Mouse (Mus musculus) gastrocnemius, postnatal 36 days (tissue): ENCODE measurements around the gene Mknk2. TPM values are rescaled to one million over a fixed set of nuclear protein-coding genes. Genes with fewer than 3 reads are reported as not detected.

ENCODE experiments used
- DNase-seq, 2 experiments: peaks; one replicate each; pipeline ENCODE4 v3.0.0; 2022
- intact Hi-C: fragments of 180-260 bp; cut with DNase I; formaldehyde crosslinking; loops from one replicate; pipeline ENCODE4 v1.15.1; 2025
- total RNA-seq, 2 experiments: library from RNA; stranded (reverse); gene quantifications; 2 replicates each; pipeline ENCODE4 v1.2.3; 2021

Gene Mknk2
- total RNA-seq, 2 experiments from 2014 or later = 216 to 227 TPM

- DNase-seq = no peak
- intact Hi-C loops = no loop called here
Observed at GRCm38 (mm10) chr10:80620365-80620764, 57.5 kb downstream of the Mknk2 start.

DNA sequence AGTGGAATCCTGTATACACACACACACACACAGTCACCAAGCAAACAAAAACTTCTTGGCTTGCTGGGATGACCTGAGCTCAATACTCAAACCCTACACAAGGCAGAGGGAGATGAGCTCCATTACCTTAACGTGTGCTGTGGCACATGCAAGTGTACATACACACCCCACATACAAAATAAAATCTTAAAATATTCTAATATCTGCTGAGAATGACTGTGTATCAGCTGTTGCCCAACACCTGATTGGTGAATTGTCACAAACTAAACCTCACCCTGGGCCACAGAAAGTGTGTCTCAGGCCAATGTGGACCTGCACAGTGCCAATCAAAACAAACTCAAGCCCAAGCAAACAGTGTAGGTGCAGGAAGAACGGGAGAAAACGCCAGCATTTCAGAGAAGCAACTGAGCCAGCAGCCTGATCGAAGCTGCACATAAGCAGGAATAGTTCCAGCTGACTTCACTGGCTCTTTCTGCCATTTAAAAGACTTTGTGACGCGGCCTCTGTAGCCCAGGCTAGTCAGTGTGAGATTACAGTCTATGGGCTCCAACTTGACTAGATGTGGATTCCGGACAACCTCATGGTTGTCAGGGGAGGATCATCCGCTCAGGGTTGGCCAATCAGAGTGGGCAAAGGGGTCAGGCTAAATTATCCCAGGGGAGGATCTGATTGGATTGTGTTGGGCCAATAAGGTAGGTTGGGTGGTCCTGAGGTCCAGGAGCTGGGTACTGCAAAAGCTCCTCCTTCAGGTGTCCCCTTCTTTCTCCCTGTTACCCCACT, 58.3 kb downstream of the Mknk2 start:
- no peak for DNase-seq
- intact Hi-C loops = no loop called here

GRCm38 (mm10) chr10:80618181-80618580, 59.7 kb downstream of the Mknk2 start:
- DNase-seq = no peak
- intact Hi-C loops = no loop called here

Other genes with a start within 250 kb of the Mknk2 start
- gene Tcf3, start 244.5 kb downstream of the Mknk2 start, total RNA-seq = 10 to 100 TPM; 11.0 to 12.0 TPM
- not detected for gene Onecut3, start 183.3 kb downstream of the Mknk2 start, total RNA-seq
- not detected for gene Atp8b3, start 139.0 kb downstream of the Mknk2 start, total RNA-seq
- gene Rexo1, start 116.6 kb downstream of the Mknk2 start, total RNA-seq = 1 to 10 TPM; 8.8 to 9.7 TPM
- 1 to 10 TPM; 1.5 TPM for gene Klf16, start 100.8 kb downstream of the Mknk2 start, total RNA-seq
- gene Abhd17a, start 87.8 kb downstream of the Mknk2 start, total RNA-seq = 10 to 100 TPM; 52.5 to 62.7 TPM
- 10 to 100 TPM; 14.5 to 14.8 TPM for gene Scamp4, start 75.2 kb downstream of the Mknk2 start, total RNA-seq
- under 1 TPM; 0.52 to 0.99 TPM for gene Adat3, start 75.2 kb downstream of the Mknk2 start, total RNA-seq
- gene Gm49322, start 72.1 kb downstream of the Mknk2 start, total RNA-seq = under 1 TPM; 0.25 to 0.26 TPM
- gene Csnk1g2, start 55.3 kb downstream of the Mknk2 start, total RNA-seq = 10 to 100 TPM; 84.0 to 90.0 TPM
- gene Btbd2, start 21.0 kb downstream of the Mknk2 start, total RNA-seq = 10 to 100 TPM; 32.1 to 33.5 TPM
- gene Mob3a, start 23.9 kb upstream of the Mknk2 start, total RNA-seq = 1 to 10 TPM; 3.4 to 3.6 TPM
- 1 to 10 TPM; 1.2 to 2.7 TPM for gene Izumo4, start 24.1 kb upstream of the Mknk2 start, total RNA-seq
- gene Ap3d1, start 64.2 kb upstream of the Mknk2 start, total RNA-seq = 10 to 100 TPM; 23.8 to 25.6 TPM
- gene Dot1l, start 77.1 kb upstream of the Mknk2 start, total RNA-seq = 10 to 100 TPM; 19.2 to 24.8 TPM
- 10 to 100 TPM; 23.1 to 29.4 TPM for gene Sf3a2, start 120.1 kb upstream of the Mknk2 start, total RNA-seq
- 10 to 100 TPM; 21.6 to 22.5 TPM for gene Plekhj1, start 120.5 kb upstream of the Mknk2 start, total RNA-seq
- gene Amh, start 127.1 kb upstream of the Mknk2 start, total RNA-seq = under 1 TPM; 0.25 to 0.41 TPM
- 100 to 1,000 TPM; 387 to 405 TPM for gene Jsrp1, start 135.4 kb upstream of the Mknk2 start, total RNA-seq
- gene Oaz1, start 148.5 kb upstream of the Mknk2 start, total RNA-seq = 100 to 1,000 TPM; 611 to 682 TPM
- 10 to 100 TPM in 1 of 2 experiments, 1 to 10 TPM in 1; 8.4 to 10.3 TPM for gene Lingo3, start 165.9 kb upstream of the Mknk2 start, total RNA-seq
- gene Lsm7, start 177.1 kb upstream of the Mknk2 start, total RNA-seq = 10 to 100 TPM; 13.7 to 18.8 TPM
- gene Sppl2b, start 177.2 kb upstream of the Mknk2 start, total RNA-seq = 10 to 100 TPM; 13.6 to 17.6 TPM
- not detected for gene Tmprss9, start 193.7 kb upstream of the Mknk2 start, total RNA-seq
- 100 to 1,000 TPM; 106 to 120 TPM for gene Timm13, start 222.9 kb upstream of the Mknk2 start, total RNA-seq
- gene Lmnb2, start 240.1 kb upstream of the Mknk2 start, total RNA-seq = 1 to 10 TPM; 2.6 to 3.1 TPM